Mouse (Mus musculus) urinary bladder, postnatal 10 days (tissue): ENCODE results near the gene Xab2.

Experiments used
- DNase-seq: peaks from one replicate; pipeline ENCODE4 v3.0.0; 2022; ENCODE audit warnings: low spot score

Gene Xab2

DNA sequence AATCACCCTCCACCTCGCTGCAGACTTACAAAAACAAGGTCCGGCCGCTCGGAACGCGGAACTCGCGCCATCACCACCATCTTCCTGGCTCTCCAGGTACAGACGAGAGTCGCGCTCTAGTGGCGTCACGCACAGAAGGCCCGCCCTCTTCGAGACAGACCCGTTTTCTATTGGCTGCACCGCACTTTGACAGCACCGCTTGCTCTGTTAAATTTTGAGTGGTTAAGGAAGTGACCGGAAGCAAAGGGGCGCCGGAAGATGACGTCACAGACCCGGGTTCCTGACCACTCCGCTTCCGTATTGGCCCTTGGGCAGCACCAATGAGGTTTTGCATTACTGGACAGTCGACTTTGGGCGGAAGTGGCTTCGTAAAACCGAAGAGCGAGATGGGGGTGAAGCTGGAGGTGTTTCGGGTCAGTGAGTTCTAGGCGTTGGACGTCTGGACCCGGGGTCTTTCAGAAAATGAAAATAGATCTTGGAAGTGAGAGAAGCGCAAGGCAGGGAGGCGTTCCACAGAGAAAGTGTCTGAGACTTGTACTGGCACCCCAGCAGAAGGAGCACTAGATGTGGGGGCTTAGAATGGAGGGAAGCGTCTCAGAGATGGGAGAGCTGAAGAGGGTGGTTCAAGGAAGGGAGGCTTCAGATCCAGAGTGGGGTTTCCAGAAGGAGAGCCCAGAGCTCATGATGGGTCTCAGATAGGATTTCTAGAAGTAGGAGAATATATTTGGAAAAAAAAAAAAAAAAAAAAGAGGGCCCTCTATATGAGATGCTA lies at the start of gene Xab2, which contains the start of gene Pet100:
TSS of gene Xab2 (minus strand) at position 118 of the 772 bp plus-strand sequence.
TSS of gene Pet100 (plus strand) at position 350 of the 772 bp plus-strand sequence.
- DNase-seq: peak; percentile 96

DNA sequence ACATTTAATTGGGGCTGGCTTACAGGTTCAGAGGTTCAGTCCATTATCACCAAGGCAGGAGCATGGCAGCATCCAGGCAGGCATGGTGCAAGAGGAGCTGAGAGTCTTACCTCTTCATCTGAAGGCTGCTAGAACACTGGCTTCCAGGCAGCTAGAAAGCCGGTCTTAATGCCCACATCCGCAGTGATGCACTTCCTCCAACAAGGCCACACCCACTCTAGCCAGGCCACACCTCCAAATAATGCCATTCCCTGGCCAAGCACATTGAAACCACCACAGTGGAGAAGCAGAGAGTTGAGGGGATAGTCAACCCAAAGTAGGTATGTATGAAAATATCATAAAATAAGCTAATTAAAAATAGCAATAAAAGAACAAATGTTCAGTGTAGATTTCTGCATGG lies 49.3 kb upstream of the Xab2 start:
- DNase-seq: no peak

DNA sequence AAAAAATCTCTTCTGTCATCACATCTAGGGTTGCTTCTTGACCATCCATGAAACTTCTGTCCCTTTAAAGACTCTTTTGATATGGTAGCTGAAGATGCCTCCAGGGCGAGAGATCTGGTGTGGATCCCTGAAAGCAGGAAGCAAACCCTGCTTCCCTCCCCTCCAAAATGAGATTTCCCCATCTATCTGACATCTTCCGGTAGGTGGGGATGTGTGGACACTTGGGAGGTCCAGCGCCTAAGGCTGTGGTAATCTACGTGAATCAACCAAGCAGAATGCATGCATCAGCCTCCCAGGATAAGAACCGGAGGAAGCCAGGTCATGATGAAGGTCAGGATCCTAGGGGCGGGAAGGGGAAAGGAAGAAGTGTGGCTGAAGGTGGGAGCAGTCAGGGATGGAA lies 44.4 kb upstream of the Xab2 start, which contains the start of gene Mcemp1:
TSS of gene Mcemp1 (plus strand) at position 248 of the 400 bp plus-strand sequence.
- DNase-seq: no peak

DNA sequence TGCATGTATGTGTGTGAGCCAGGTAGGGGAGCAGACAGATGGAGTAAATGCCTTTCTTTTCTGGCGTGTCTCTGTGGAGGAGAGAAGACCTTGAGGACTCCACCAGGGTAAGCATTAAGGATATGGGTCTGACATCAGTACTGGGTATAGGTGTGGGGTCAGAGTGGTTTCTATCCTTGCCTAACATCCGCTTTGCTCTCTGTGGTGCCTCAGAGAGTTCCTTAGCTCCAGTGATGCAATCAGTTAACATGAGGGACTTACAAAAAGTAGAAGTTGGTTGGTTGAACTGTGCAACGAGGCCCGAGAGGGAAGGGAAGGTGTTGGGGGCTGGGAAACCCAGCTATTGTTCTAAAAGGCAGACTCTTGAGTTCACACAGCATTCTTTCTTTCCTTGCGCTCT lies 43.3 kb upstream of the Xab2 start:
- no peak for DNase-seq

DNA sequence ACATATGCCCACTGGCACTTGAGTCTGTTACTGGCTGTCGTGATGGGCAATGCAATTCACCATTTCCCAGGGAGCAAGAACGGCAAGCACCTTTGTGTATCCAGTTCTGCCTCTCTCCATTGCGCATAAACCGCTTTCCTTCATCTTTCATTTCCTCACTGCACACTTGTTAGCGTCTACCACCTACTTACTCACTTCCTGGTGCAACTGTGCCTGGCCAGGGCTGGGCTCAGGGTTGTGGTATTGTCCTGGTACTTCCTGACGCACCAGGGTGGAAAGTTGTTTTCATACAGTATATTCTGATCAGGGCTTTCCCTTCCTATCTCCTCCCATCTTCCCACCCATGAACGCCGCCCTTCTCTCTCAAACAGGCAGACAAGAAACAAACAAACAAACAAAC lies 39.8 kb upstream of the Xab2 start:
- DNase-seq: no peak

DNA sequence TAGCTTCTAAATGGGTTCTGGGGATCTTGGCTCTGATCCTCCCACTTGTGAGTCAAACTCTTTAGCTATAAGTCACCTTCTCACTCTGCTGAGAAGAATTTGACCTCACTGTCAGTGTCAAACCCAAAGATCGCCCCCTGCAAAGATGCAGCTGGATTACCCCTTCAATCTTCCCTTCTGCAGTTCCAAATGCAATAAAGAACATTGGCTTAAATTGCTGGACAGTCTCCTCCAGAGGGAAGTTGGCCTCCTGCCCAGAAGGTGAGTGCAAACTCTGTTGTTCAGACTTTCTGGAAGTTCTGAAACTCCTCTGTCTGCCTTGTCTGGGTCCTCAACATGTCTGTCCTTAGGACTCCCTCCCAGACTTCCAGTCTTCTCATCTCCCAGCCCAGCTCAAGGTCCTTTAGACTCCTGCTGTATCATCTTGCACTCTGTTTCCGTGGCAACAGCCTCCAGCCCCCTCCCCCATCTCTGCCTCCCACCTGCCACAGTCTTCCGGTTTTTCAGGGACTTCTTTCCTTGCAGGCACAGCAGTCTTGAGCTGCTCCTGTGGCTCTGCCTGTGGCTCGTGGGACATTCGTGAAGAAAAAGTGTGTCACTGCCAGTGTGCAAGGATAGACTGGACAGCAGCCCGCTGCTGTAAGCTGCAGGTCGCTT lies 35.7 kb upstream of the Xab2 start:
- no peak for DNase-seq

DNA sequence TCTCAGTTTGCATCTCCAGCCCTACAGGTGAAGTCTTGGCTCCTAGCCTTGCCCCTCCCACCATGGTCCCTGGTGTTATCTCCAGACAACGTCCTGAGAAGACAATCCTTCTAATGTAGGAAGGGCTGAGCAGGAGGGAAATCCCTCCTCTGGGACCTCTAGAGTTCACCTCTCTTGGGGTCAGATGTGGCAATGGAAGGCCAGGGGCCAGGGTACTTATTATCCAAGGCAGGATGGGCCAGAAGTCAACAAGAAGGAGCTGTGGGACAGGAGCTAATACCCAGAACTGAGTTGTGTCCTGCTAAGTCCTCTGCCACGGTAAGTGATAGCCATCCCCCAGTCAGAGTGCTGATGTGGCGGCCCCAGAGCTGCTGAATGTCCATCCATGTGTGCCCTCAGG lies 34.4 kb upstream of the Xab2 start, which contains the start of gene Retn:
TSS of gene Retn (plus strand) at position 245 of the 400 bp plus-strand sequence.
- DNase-seq: no peak

DNA sequence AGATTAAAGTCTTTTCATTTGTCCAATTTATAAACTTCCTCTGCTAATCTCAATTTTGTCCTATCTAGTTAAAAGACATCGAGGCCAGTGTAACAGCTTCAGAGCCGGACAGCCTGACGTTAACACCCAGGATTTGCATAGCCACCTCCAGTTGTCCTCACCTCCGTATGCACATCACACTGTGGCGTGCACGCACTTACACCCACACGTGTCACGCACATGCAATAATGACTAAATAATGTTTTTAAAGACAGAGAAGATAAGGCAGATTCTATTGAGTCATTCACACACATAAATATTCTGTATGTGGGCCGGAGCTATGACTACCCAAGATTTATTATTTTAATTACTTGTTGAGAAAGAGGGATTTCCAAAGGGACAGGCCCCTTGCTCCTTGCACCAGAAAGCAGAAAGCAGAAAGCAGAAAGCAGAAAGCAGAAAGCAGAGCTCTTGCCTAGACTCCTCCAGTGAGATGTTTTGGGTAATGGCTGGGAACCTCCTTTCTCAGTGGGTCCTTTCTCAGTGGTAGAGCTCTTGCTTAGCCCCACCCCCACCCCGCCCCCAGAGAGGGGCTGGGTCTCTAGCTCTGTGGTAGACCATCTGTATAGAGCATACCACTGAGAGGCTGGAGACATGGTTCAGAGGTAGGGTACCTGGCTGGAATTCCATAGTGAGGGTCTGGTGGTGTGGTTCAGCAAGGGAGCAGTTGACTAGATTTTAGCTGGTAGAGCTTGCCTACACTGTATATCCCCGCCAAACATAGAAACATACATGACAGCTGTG lies 33.8 kb upstream of the Xab2 start:
- DNase-seq: no peak

DNA sequence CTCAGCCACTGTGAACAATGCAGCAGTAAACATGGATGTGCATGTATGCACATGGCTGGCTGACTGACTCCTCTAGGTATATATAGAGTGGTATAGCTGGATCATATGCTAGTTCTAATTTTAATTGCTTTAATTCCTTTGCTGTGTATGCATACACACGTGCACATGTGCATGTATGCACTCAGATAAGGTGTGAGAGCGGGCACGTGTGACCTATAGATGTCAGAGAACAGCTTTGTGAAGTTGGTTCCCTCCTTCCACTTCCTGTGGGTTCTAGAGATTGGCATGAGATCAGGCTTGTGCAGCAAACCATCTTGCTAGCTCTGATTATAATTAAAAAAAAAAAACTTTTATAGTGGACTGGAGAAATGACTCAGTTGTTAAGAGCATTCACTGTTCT lies 31.7 kb upstream of the Xab2 start:
- DNase-seq: no peak

DNA sequence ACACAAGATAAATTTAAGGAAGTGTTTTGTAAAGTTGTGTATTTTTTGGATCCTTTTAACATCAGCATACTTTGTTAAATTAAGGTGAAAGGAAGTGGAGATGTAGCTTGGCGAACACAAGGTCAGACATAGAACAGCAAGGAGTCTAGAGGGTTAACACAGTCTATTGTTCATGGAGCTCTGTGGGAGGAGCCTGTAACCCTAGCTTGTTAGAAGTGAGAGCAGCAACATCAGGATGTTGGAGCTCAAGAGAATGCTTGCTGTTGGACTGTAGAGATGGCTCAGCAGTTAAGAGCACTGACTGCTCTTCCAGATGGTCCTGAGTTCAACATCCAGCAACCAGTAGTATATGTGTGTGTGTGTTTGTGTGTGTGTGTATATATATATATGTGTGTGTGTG lies 27.9 kb upstream of the Xab2 start:
- DNase-seq: no peak

DNA sequence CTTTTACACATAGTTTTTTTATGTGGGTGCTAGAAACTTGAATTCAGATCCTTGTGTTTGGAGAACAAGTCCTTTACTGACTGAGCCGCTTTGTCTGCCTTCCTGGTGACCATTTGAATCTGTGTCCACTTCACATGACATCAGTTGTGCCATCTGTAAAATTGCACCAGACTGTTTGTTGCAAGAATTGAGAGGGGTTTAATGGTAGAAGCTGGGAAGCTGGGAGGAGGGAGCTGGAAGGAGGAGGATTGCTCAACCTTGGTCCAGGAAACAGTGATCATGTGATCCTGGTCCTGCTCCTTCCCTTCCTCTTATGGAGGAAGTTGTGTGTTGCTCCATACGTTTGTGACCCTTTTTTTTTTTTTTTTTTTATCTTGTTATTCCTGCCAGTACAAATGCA lies 27.2 kb upstream of the Xab2 start:
- no peak for DNase-seq

DNA sequence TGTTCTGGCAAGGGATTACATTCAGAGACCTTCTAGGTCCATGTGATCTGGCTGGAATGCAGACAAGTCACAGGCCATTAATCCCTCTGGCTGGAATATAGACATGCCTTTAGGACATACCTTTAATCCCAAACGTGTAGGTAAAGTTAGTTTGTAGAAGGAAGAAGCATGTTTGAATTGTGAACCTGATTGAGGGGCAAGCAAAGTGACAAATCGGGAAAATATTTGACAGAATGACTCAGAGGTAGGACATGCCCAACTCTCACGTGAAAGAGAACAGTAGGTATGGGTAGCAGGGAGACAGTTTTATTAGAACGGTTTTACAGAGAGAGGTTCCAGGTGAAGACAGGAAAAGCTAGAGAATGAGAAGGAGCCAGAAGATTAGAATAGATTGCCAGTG lies 26.4 kb upstream of the Xab2 start:
- no peak for DNase-seq

DNA sequence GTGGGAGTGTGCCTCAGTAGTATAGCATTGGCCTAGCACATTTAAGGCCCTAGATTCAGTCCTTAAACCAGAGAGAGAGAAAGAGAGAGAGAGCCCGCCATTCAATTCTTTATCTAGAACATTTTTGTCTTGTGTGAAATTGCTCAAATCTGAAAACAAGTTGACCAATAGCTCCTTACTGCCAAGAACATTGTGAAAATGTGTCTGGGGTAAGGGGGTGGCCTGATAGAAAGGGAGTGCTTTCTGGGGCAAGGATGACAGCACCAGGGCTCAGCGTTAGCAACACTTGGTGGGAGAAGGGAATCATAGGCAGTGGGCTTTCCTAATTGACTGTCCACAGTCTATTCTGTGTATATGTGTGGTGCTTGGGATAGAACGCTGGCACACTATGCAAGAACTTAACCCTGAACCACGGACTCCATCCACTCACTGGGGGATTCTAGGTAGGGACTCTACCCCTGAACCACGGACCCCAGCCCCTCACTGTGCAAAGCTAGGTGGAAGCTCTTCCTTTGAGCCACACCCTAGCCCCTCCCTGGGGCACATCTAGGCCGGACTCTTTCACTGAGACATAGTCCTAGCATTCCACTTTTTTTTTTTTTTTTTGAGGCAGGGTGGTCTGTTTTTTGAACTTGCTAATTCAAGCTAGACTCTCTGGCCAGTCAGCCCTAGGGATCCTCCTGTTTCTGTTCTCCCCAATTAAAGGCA lies 25.9 kb upstream of the Xab2 start:
- DNase-seq: no peak

DNA sequence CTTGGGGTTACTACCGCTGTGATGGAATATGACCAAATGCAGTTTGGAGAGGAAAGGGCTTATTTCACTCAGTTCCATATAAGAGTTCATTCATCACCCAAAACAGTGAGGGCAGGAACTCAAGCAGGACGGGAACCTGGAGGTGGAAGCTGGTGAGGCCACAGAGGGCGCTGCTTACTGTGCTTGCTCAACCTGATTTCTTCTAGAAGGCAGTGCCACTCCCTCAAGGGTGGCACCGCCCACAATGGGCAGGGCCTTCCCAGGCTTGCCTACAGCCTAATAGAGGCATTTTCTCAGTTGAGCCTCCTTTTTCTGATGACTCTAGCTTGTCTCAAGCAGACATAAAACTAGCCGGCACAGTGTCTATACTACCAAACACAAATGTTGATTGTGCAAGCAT lies 24.7 kb upstream of the Xab2 start:
- DNase-seq: no peak

DNA sequence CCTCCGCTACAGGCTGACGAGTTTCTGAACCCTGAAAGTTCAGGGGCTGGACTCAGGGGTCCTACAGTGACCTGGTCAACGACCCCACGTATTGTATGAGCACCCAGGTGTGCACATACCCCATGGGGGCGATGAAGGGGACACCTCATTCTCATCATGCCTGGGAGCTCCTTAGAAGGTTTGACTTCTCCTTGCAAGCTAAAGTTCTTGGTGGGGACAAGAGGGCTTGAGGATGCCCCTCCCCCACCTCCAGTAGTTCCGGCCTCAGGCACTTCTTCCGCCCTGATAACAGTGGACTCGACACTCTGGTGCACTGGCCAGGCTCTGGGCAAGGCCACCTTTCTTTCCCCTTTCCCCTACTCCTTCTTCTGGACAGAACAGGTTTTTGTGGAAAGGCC lies 10.4 kb upstream of the Xab2 start:
- DNase-seq: no peak

DNA sequence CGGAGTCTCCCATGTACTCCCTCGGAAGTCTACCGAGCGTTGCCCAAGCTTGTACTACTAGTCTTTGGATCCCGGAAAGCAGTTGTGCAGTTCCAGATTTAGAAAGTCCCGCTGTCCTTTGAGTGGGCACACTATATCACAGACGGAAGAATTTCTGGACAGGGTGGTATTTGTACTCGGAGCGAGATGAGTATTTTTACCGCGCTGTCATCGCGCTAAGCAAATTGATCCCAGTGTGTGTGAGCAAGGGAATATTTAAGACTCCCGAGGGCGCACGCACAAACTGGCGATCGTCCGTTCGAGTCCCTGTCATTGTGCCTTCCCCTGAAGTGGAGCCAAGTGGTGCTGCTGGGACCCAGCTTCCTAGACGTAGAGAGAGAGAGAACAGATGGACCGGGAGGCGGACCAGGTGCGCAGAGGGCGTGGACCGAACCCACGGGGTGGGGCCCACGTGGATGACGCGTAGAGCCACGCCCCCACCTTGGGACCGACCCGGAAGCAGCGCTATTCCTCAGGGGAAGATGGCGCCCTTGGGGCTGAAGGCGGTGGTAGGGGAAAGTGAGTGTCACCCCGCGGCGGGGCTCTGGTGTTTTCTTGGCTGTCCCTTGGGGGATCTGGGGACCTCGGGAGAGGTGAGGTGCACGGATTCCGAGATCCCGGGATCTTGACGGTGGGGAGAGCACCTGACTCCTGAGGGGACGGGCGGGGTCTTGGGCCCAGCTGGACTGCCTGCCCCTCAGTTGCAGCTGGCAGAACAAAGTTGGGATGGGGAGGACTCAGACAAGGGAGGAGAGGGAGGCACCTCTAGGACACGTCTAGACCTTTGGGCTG lies 9.7 kb upstream of the Xab2 start, which contains the start of gene Stxbp2:
TSS of gene Stxbp2 (plus strand) at position 309 of the 831 bp plus-strand sequence.
- DNase-seq: no peak

DNA sequence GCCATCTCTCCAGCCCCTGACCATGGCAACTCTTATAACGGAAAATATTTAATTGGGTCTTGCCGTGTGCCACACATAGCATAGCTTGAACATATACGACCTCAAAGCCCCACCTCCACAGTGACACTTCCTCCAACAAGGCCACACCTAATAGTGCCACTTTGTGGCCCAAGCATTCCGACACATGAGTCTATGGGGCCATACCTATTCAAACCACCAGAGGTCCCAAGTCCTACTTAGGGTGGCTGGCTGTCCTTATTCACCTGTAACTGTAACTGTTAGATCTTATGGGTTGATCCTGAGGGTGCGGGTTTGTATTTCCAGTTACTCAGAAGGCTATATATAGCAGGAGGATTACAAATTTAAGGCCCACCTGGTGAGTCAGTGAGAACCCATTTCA lies 6.9 kb upstream of the Xab2 start:
- DNase-seq: no peak

DNA sequence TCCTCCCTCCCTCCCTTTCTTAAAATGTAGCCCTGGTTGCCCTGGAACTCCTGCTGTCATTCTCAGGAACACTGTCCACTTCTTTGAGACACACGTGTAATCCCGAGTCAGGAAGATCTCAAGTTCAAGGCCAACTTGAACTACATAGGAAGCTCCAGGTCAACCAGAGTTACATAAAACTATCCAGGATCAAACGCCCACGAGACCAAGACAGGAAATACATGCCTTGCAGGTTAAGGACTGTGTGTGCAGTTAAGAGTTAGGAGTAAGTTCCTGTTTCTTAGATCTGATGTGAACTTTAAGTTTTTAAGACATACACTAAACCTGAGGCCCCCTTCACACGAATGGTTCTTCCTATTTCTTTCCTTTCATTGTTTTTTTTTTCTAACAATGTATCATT lies 5.9 kb upstream of the Xab2 start:
- no peak for DNase-seq

DNA sequence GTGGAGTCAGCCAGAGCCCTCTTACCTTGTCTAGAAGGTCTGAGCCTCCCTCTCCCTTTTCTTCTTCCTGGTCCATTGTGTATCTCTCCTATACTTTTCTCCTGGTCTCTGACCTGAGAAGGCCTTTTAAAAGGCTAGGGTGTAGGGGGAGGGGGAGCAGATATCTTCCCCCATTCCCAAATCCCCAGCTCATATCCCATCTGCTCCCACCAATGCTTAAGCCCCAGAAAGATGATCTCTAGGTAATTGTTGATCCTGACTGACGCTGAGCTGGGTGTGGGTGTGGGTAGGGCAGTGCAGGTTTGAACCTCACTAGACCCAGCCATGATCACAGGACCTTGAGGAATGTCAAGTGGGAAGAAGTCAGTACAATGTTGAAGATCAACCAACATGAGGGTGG lies 4.3 kb upstream of the Xab2 start, which contains the start of gene Pcp2:
TSS of gene Pcp2 (minus strand) at position 101 of the 400 bp plus-strand sequence.
- no peak for DNase-seq

DNA sequence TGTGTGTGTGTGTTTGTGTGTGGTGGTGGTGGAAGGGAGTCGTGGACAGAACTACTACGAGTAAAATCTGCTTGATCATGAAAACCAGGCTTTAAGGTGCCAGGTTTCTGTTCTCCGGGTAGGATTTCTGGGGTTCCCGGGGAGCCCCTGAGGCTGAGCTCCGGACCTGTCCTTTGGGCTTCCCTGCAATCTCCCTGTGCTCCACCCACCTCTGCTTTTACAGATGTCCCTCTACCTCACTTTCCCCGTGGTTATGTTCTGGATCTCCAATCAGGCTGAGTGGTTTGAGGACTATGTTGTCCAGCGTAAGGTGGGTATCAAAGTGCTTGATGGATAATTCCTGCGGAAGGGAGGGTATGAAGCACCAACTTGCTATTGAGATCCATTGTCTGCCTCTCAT lies 1.0 kb upstream of the Xab2 start:
- DNase-seq: no peak

DNA sequence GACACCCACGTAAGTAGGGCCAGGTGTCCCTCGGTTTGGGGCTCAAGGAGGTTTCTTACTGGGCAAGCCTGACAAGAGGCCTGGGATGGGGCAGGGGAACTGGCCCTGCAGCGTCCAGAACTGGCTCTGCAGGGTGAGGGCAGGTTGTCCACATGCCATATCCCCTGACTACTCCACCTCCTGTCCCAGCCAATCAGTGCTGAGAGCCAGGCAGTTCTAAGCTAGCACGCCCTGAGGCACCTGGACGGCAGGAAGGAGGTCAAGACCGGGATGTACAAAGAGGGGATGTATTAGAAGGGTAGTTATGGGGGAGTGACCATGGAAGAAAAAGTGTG lies 11.3 kb downstream of the Xab2 start:
- no peak for DNase-seq
